Mouse (Mus musculus) naive thymus-derived CD4-positive, alpha-beta T cell, adult 5 months (primary cell): ENCODE measurements around the gene Gdf5. TPM values are rescaled to one million over a fixed set of nuclear protein-coding genes. Genes with fewer than 3 reads are reported as not detected.

Source experiments
- polyA plus RNA-seq: library from polyadenylated mRNA; unstranded; fragments of 100-300 nt; shearing (Covaris generic); gene quantifications from one replicate; pipeline ENCODE4 v1.2.1, GENCODE M21; 2017

Gene Gdf5
- not detected for polyA plus RNA-seq

GRCm38 (mm10) chr2:155945124-155945523, at the start of gene Gdf5:
Gene Gdf5, minus strand, starts transcription at chr2:155945367.

GRCm38 (mm10) chr2:155956134-155957059, 11.2 kb upstream of the Gdf5 start, which contains the start of gene Cep250:
Gene Cep250, plus strand, starts transcription at chr2:155956458.

GRCm38 (mm10) chr2:155940681-155941080, 4.5 kb downstream of the Gdf5 start, which contains the start of gene Gm15557:
Gene Gm15557, plus strand, starts transcription at chr2:155940728.

DNA sequence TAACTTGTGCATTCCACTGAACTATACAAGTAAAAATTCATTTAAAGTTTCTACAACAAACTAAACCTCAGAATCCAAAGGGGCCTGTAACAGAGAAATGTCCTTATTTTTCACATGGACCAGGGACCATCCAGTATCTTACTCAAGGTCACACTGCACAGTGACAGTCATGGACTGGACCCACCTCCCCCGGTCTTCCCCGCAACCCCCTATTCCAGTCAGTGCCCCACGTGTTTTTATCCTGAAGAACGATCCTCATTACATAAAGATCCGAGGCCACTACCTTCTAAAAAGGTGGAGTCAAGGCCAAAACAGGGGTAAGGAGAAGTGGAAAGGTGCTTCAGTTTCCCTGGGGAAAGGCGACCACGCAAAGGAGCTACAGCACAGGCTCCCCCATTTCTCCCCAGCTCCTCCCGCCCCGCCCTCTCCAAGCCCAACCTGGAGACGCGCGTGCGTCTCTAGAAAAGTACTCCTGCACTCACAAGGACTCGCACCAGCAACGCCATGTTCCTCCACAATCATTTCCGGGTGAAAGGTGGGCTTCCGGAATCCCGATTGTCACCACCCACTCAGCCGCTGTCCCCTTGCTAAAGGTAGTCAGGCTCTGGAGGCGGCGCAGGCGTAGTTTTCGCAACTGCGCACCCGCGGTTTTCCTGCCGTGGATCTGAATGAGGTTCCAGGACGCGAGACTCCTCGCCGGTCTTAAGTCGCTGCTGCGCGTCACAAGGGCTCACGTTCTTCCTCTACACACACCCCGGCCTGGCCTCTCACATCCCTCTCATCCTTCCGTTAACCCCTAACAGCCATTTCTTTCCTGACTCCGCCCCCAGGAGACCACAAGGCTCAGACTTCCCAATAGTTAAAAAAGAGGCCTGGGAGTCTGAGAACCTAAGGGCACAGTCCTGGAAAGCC, 15.4 kb downstream of the Gdf5 start, which contains the start of gene Uqcc1:
Uqcc1 (minus strand) TSS at position 780 of the 912 bp plus-strand sequence.

Other genes starting within 250 kb of the Gdf5 start
- gene Edem2, start 215.9 kb downstream of the Gdf5 start, polyA plus RNA-seq, result 47.7 TPM
- not detected for gene Gm17581, start 209.5 kb downstream of the Gdf5 start, polyA plus RNA-seq
- not detected for gene Procr, start 194.2 kb downstream of the Gdf5 start, polyA plus RNA-seq
- gene Mmp24, start 170.0 kb downstream of the Gdf5 start, polyA plus RNA-seq, result 0.09 TPM
- 37.9 TPM for gene BC029722, start 125.9 kb downstream of the Gdf5 start, polyA plus RNA-seq
- gene Eif6, start 118.4 kb downstream of the Gdf5 start, polyA plus RNA-seq, result 168 TPM
- gene Fam83c, start 110.5 kb downstream of the Gdf5 start, polyA plus RNA-seq, result not detected
- gene Uqcc1, start 15.1 kb downstream of the Gdf5 start, polyA plus RNA-seq, result 45.5 TPM
- not detected for gene Gm15557, start 4.6 kb downstream of the Gdf5 start, polyA plus RNA-seq
- 19.3 TPM for gene Cep250, start 11.1 kb upstream of the Gdf5 start, polyA plus RNA-seq
- 2.7 TPM for gene 6430550D23Rik, start 62.6 kb upstream of the Gdf5 start, polyA plus RNA-seq
- 78.5 TPM for gene Ergic3, start 62.7 kb upstream of the Gdf5 start, polyA plus RNA-seq
- gene Fer1l4, start 107.6 kb upstream of the Gdf5 start, polyA plus RNA-seq, result not detected
- gene Spag4, start 119.8 kb upstream of the Gdf5 start, polyA plus RNA-seq, result 3.5 TPM
- 64.8 TPM for gene Cpne1, start 166.6 kb upstream of the Gdf5 start, polyA plus RNA-seq
- gene Rbm12, start 166.6 kb upstream of the Gdf5 start, polyA plus RNA-seq, result 54.4 TPM
- gene Gm28036, start 181.7 kb upstream of the Gdf5 start, polyA plus RNA-seq, result 24.9 TPM
- 119 TPM for gene Romo1, start 198.7 kb upstream of the Gdf5 start, polyA plus RNA-seq
- gene Nfs1, start 198.8 kb upstream of the Gdf5 start, polyA plus RNA-seq, result 38.9 TPM
- gene Rbm39, start 234.9 kb upstream of the Gdf5 start, polyA plus RNA-seq, result 1,761 TPM